Mouse (Mus musculus) intestine, embryonic 14.5 days (tissue): Measurements from ENCODE around the gene Gm17581. TPM values are rescaled to one million over a fixed set of nuclear protein-coding genes. Genes with fewer than 3 reads are reported as not detected.

ENCODE experiments used
- ATAC-seq: fragments of 200-750 bp; cut with Nextera tagmentation; replicated peaks from 2 replicates; pipeline ENCODE4 v1.8.0; 2017; ENCODE audit warnings: low read depth, moderate number of reproducible peaks, moderate TSS enrichment, moderate library complexity; ENCODE audit not compliant: low FRiP score, low TSS enrichment
- DNase-seq: peaks from one replicate; pipeline ENCODE4 v3.0.0-alpha.2; 2018; ENCODE audit warnings: low spot score
- H3K27ac ChIP-seq: fragments of 300-500 bp; sonication (generic); 2 replicates; pipeline ENCODE4 v1.5.1; 2014; ENCODE audit warnings: low read depth, mild to moderate bottlenecking, control low read depth
- H3K27me3 ChIP-seq: fragments of 300-500 bp; sonication (generic); replicated peaks from 2 replicates; pipeline ENCODE4 v1.6.1; 2014; ENCODE audit warnings: low read length, control low read depth; ENCODE audit not compliant: control insufficient read depth, insufficient read depth
- H3K36me3 ChIP-seq: fragments of 300-500 bp; sonication (generic); 2 replicates; pipeline ENCODE4 v1.6.1; 2014; ENCODE audit warnings: low read length, control low read depth; ENCODE audit not compliant: control insufficient read depth, insufficient read depth
- H3K4me1 ChIP-seq: fragments of 300-500 bp; sonication (generic); replicated peaks from 2 replicates; pipeline ENCODE4 v1.6.1; 2014; ENCODE audit warnings: low read length, control low read depth, mixed read lengths; ENCODE audit not compliant: control insufficient read depth, insufficient read depth
- H3K4me2 ChIP-seq: fragments of 300-500 bp; sonication (generic); 2 replicates; pipeline ENCODE4 v1.6.1; 2014; ENCODE audit warnings: low read length
- H3K4me3 ChIP-seq: fragments of 300-500 bp; sonication (generic); 2 replicates; pipeline ENCODE4 v1.5.1; 2014; ENCODE audit warnings: low read depth, low read length, control low read depth, mixed read lengths
- H3K9ac ChIP-seq: fragments of 300-500 bp; sonication (generic); 2 replicates; pipeline ENCODE4 v1.6.1; 2014; ENCODE audit warnings: mild to moderate bottlenecking, low read length
- H3K9me3 ChIP-seq: fragments of 300-500 bp; sonication (generic); 2 replicates; pipeline ENCODE4 v1.6.1; 2016; ENCODE audit warnings: low read length, control low read depth; ENCODE audit not compliant: control insufficient read depth
- WGBS: fragments of 180-500 bp; shearing (Covaris S2); extraction: QIAGEN DNeasy Blood & Tissue Kit; methylation state at CpG from one replicate; pipeline ENCODE4 v1.1.7; 2014; 5-methylcytosine and 5-hydroxymethylcytosine counted together
- polyA plus RNA-seq: library from polyadenylated mRNA; unstranded; fragments of >200 nt; fragmentation: Nextera tagmentation; extraction: Ambion mirVana; gene quantifications from 2 replicates; pipeline ENCODE4 v1.2.1, GENCODE M21; 2014

The Gm17581 gene
- polyA plus RNA-seq, 1 experiment from 2014 or later = not detected

DNA sequence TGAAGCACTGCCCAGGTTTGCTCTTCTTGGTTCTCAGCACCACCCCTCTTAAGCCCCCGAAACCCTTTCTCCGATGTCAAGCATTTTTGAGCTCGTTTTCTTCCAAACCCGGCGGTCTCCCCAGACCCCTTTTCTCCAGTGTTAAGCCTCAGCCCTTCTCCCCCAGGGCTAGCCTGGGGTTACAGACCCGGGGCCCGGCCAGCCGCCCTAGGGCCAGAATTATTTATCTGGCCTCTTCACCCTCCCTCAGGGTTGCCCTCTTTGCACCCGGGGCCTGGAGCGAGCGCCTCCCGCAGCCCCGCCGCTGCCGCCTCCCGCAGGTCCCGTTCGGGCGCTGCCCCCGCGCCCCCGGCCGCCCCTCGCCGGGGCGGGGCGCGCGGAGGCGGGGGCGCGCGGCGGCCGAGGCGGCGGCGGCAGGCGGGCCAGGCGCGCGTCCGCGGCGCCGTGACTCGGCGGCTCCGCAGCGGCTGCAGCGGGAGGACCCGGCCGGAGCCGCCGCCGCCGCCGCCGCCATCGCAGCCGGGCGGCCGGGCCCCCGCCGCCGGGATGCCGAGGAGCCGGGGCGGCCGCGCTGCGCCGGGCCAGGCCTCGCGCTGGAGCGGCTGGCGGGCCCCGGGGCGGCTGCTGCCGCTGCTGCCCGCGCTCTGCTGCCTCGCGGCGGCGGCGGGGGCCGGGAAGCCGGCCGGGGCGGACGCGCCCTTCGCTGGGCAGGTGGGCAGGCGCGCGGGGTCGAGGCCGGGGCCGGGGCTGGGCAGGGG is 39.4 kb upstream of the Gm17581 start, which contains the start of gene Mmp24:
Mmp24 (plus strand) TSS at position 416 of the 758 bp plus-strand sequence.
- ATAC-seq = peak; percentile 70; the same call in 1 of the 2 replicates

DNA sequence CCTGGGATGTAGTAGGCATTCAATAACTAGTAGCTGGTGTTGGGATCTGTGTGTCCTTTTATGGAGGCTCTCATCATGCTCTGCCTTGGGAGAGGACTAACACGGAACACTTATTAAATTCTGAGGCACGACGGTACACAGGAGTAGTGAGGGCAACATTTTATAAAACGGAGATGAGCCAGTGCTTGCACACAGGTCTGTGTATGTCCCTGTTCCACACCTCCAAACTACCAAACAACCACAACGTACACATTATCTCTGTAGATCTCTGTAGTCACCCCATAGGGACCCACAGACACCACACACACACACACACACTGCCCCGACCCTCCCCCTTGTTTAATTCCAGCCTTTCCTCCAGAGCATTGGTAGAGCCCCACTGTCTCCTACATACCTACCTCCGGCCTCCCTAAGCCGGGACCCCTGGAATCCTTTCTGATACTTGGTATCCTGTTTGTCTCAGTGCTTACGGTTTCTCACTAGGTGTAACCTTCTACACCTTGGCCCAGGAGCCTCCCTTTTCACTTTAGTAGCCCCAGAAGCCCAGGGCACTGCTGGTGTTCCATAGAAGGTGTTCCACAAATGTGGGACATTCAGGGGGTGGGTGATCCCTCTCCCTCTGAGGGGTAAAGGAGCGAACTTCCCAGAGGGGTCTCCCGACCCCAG is 38.7 kb upstream of the Gm17581 start:
- no peak overlapping the region for H3K9ac ChIP-seq
- no peak overlapping the region for H3K4me3 ChIP-seq
- no peak overlapping the region for H3K27ac ChIP-seq
- 50% methylated on average over 11 of the region's 11 CpGs for WGBS
- H3K4me1 ChIP-seq = peaks cover 8% of the 10 kb centered on the region; the same call in 1 of the 2 replicates
- ATAC-seq (no peak), DNase-seq (no peak)
- H3K4me2 ChIP-seq = peak overlapping the region; percentile 80
- H3K36me3 ChIP-seq = no peaks in the 10 kb centered on the region
- H3K27me3 ChIP-seq = peaks cover 57% of the 10 kb centered on the region
- H3K9me3 ChIP-seq = no peaks in the 10 kb centered on the region

More for the DNA sequence above, 39.4 kb upstream of the Gm17581 start, which contains the start of gene Mmp24:
- Histone ChIP-seq H3K27me3 (peaks cover 60% of the 10 kb centered on the region), H3K4me1 (peaks cover 8% of the 10 kb centered on the region; the same call in 1 of the 2 replicates), H3K9me3 (no peaks in the 10 kb centered on the region), H3K27ac (no peak within 1 kb of the TSS), H3K36me3 (no peaks in the 10 kb centered on the region), H3K9ac (no peak within 1 kb of the TSS), H3K4me3 (peak within 1 kb of the TSS; percentile 50), H3K4me2 (peak within 1 kb of the TSS; percentile 80)
- WGBS = 3% methylated on average over 68 of the region's 100 CpGs
- no peak for DNase-seq

DNA sequence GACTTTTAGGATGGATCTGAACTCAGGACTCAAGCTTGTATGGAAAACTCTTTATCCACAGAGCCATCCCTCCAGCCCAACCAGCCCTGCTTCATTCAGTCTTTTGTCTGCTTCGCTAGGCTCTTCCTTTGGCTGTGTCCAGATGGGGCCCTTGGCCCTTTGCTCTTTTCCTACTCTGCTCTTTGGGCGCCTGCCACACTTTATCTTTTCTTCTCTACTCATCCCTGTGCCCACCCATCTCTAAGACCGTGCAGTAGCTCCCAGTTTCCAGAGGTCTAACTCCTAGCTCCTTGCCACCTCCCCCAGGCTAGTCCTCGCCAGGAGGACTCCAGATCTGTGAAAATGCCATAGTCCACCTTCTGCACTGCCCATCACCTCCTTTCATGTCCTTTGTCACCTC is 38.0 kb upstream of the Gm17581 start:
- peaks cover 8% of the 10 kb centered on the region; the same call in 1 of the 2 replicates for H3K4me1 ChIP-seq

DNA sequence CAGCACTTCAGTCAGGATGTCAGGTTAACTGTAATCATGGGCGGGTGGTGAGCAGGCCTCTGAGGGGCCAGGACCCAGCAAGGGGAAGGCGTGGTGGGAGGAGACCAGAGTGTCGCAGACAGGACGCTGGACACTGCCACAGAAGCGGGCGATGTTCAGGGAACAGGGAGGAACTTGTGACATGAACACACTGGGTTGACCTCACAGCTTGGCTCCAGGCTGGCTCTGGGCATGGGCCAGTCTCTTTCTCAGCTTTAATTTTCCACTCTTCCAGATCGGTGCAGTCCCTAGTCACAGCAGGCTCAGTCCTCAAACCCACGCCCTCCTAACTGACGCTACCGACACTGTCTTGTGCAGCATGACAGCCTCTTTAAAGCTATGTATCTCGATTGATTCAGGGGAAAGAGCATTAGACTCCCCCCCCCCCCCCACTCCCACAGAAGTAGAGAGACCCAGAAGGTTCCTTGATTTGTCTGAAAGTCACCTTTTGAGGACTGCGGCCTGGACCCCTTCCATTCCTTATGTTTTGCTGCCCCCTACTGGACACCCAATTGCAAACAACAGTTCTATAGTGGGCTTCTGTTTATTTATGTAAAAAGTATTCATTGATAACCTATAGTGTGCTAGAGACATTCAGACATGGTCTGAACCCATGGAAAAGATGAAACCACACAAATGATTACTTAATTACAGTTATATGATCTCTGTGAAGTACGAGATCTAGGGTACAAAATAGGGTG is 29.2 kb upstream of the Gm17581 start:
- Histone ChIP-seq H3K27ac (no peak overlapping the region), H3K4me2 (no peak overlapping the region), H3K4me1 (no peaks in the 10 kb centered on the region), H3K9me3 (no peaks in the 10 kb centered on the region), H3K9ac (no peak overlapping the region), H3K36me3 (no peaks in the 10 kb centered on the region), H3K4me3 (no peak overlapping the region), H3K27me3 (no peaks in the 10 kb centered on the region)
- WGBS = 51% methylated on average over 13 of the region's 13 CpGs
- ATAC-seq = peak; percentile 64; the same call in 1 of the 2 replicates
- peak; percentile 77 for DNase-seq

More for the DNA sequence above, 38.0 kb upstream of the Gm17581 start:
- no peak overlapping the region for H3K27ac ChIP-seq
- no peak overlapping the region for H3K4me2 ChIP-seq
- WGBS = 69% methylated on average over 4 of the region's 4 CpGs
- H3K9ac ChIP-seq = no peak overlapping the region
- H3K4me3 ChIP-seq = no peak overlapping the region
- peaks cover 56% of the 10 kb centered on the region for H3K27me3 ChIP-seq
- no peaks in the 10 kb centered on the region for H3K36me3 ChIP-seq
- DNase-seq (no peak), ATAC-seq (no peak)
- H3K9me3 ChIP-seq = no peaks in the 10 kb centered on the region

DNA sequence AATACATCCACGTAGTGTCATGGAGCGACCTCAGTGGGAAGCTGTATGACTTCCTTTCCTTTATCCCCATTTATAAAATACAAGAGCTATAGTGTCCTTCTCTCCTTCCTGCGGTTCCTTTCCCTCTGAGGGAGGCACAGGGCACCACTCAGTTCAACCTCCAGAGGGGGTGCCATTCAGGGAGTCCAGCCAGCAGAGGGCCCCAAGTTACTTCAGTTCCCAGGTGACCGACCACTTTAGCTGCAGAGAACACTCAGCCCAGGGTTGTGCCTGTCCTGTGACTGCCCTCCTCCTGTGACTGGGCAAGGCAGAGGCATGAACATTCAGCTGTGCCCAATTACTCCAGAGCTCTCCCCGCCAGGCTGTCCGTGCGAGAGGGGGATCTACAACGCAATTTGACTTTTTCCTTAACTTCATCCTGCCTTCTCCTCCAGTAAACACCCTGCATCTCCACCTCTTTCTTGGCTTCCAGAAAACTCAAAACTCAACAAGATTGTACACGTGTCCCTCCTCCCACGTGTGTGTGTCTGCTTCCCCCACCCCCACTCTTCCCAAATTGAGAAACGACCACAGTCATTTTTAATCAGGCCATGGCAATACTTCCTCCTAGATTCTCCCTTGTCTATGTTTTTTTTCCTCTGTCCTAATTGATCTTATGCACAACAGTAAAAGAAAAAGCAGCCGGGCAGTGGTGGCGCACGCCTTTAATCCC is 21.3 kb upstream of the Gm17581 start:
- no peak for ATAC-seq

DNA sequence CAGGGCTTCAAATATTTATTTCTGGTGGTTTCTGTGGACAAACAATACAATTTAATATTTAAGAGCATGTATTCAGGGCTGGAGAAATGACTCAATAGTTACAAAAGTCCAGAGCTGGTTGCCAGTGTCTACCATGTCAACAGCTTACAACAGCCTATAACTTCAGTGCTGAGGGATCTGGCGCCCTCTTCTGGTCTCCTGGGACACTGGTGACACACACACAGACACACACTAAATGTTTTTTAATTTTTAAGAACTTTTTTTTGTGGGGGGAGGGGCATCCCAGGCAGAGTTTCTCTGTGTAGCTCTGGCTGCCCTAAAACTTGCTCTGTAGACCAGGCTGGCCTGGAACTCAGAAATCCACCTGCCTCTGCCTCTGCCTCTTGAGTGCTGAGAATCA is 20.1 kb upstream of the Gm17581 start:
- Histone ChIP-seq H3K9ac (no peak overlapping the region), H3K36me3 (no peaks in the 10 kb centered on the region), H3K9me3 (no peaks in the 10 kb centered on the region), H3K27me3 (no peaks in the 10 kb centered on the region), H3K4me3 (no peak overlapping the region), H3K4me1 (no peaks in the 10 kb centered on the region), H3K27ac (no peak overlapping the region), H3K4me2 (no peak overlapping the region)
- WGBS = 4% methylated on average over 1 of the region's 1 CpGs
- ATAC-seq (no peak), DNase-seq (no peak)

More for the DNA sequence above, 21.3 kb upstream of the Gm17581 start:
- Histone ChIP-seq H3K9ac (no peak overlapping the region), H3K27me3 (no peaks in the 10 kb centered on the region), H3K36me3 (no peaks in the 10 kb centered on the region), H3K27ac (no peak overlapping the region), H3K4me3 (no peak overlapping the region), H3K4me2 (no peak overlapping the region), H3K4me1 (no peaks in the 10 kb centered on the region), H3K9me3 (no peaks in the 10 kb centered on the region)
- DNase-seq = no peak
- 64% methylated on average over 14 of the region's 14 CpGs for WGBS

DNA sequence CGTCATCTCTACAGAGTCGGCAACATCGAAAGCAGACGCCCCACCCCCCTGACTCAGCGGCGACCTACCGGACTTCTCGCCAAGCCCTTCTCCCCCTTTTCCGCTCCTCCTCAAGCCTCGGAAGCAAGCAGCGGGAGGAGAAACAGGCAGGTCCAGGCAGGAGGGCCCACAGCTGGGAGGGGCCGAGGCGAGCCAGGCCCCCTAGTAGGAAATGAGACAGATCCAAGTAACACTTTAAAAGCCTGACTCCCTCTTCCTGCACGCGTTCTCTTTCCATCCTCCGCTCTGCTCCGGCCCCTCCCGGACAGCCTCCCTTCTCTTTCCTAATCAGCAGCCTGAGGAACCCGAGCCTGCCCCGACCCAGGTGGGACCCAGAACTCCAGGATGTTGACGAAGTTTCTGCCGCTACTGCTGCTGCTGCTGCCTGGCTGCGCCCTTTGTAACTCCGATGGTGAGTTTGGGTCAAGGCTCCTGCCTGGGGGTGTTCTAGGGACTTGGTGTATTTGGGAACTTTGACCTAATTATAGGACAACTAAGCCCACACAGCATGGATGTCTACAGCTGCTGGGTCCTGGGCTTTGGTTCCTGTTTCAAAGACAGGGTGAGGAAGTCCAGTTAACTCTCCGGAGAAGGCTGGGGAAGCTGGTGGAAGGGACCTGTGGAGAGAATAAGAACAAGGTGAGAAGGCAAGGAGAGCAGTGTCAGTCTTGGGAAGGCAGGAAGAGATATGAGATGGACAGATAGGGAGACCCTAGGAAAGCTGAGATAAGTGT is 15.5 kb upstream of the Gm17581 start, which contains the start of gene Procr:
Procr (plus strand) TSS at position 104 of the 773 bp plus-strand sequence.
- H3K4me1 ChIP-seq = no peaks in the 10 kb centered on the region
- H3K27ac ChIP-seq = no peak within 1 kb of the TSS
- no peaks in the 10 kb centered on the region for H3K36me3 ChIP-seq
- ATAC-seq (peak; percentile 62; the same call in 1 of the 2 replicates), DNase-seq (peak; percentile 67)
- H3K27me3 ChIP-seq = no peaks in the 10 kb centered on the region
- 2% methylated on average over 25 of the region's 25 CpGs for WGBS
- no peaks in the 10 kb centered on the region for H3K9me3 ChIP-seq
- peak within 1 kb of the TSS; percentile 56 for H3K4me2 ChIP-seq
- H3K4me3 ChIP-seq = peak within 1 kb of the TSS; percentile 41
- peak within 1 kb of the TSS; percentile 39 for H3K9ac ChIP-seq
